Mouse (Mus musculus) forebrain, embryonic 10.5 days (tissue): ENCODE measurements around the gene Ogg1. TPM values are rescaled to one million over a fixed set of nuclear protein-coding genes. Genes with fewer than 3 reads are reported as not detected.

Source experiments
- DNase-seq: peaks from one replicate; pipeline ENCODE4 v3.0.0-alpha.2; 2017; ENCODE audit warnings: low spot score; ENCODE audit errors: extremely low spot score
- H3K27ac ChIP-seq: fragments of 300-500 bp; sonication (generic); 2 replicates; pipeline ENCODE4 v1.5.1; 2016; ENCODE audit warnings: mild to moderate bottlenecking
- H3K27me3 ChIP-seq: fragments of 300-500 bp; sonication (generic); 2 replicates; pipeline ENCODE4 v1.6.1; 2016; ENCODE audit warnings: mild to moderate bottlenecking; ENCODE audit not compliant: poor library complexity, severe bottlenecking
- H3K36me3 ChIP-seq: fragments of 300-500 bp; sonication (generic); replicated peaks from 2 replicates; pipeline ENCODE4 v1.6.1; 2016; ENCODE audit warnings: mild to moderate bottlenecking, moderate library complexity
- H3K4me1 ChIP-seq: fragments of 300-500 bp; sonication (generic); 2 replicates; pipeline ENCODE4 v1.6.1; 2016
- H3K4me3 ChIP-seq: fragments of 300-500 bp; sonication (generic); 2 replicates; pipeline ENCODE4 v1.5.1; 2016; ENCODE audit warnings: mild to moderate bottlenecking, moderate library complexity
- H3K9me3 ChIP-seq: fragments of 300-500 bp; sonication (generic); 2 replicates; pipeline ENCODE4 v1.6.1; 2016; ENCODE audit warnings: mild to moderate bottlenecking, moderate library complexity
- WGBS: fragments of 180-500 bp; shearing (Covaris S2); methylation state at CpG from one replicate; pipeline ENCODE4 v1.1.7; 2016; 5-methylcytosine and 5-hydroxymethylcytosine counted together
- polyA plus RNA-seq: library from polyadenylated mRNA; unstranded; fragments of >200 nt; fragmentation: Nextera tagmentation; extraction: Ambion mirVana; gene quantifications from 2 replicates; pipeline ENCODE4 v1.2.1, GENCODE M21; 2016

Gene Ogg1
- polyA plus RNA-seq, 1 experiment from 2014 or later = 18.8 TPM

- DNase-seq = no peak
- Histone ChIP-seq H3K9me3 (no peaks in the 10 kb centered on the region), H3K27me3 (no peaks in the 10 kb centered on the region), H3K27ac (no peak overlapping the region), H3K4me3 (no peak overlapping the region), H3K36me3 (peaks cover 60% of the 10 kb centered on the region), H3K4me1 (peaks cover 5% of the 10 kb centered on the region)
- 82% methylated on average over 8 of the region's 8 CpGs for WGBS
These were observed 10.3 kb downstream of the Ogg1 start for GRCm38 (mm10) chr6:113336852-113337620.

DNA sequence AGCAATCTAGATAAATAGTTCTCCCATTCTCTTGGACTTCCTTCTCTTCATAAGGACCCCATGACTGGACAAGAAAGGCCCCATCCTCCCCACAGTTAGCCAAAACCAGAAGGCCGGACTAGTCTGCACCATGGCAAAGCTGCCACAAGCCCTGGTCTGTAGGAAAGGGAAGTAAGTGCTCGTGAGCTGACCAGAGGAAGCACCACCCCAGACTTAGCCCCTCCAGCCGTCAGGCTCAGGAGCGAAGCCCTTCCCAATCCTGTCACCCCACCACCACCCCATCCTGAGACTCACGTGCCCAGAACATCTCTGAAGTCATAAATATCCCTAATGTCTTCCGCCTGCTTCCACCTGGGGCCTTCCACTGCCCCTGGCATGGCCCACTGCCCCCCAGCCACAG, 14.8 kb downstream of the Ogg1 start:
- Histone ChIP-seq H3K36me3 (peaks cover 16% of the 10 kb centered on the region), H3K27me3 (0 out of 2 replicates have a peak, but pooled peaks cover 10% of the 10 kb centered on the region), H3K27ac (no peak overlapping the region), H3K4me3 (no peak overlapping the region), H3K4me1 (peaks cover 29% of the 10 kb centered on the region), H3K9me3 (no peaks in the 10 kb centered on the region)
- no peak for DNase-seq
- WGBS = 82% methylated on average over 6 of the region's 6 CpGs

DNA sequence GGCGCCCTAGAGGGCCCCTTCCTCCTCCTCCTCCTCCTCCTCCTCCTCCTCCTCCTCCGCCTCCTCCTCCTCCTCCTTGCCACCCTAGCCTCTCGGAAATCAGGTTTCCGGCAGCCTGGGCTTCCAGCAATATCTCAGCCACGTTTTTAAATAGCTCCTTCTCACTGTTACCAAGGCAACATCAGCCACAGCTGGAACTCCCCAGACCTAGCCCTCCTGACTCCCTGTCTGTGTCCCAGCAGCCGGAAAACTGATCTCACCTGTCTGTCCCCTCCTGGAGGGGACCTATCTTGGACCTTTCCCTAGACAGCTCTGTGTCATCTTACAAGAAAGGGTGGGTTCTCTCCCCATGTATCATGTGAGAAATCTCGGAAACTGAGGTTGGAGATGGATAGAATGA, 15.5 kb downstream of the Ogg1 start:
- no peak overlapping the region for H3K27ac ChIP-seq
- H3K27me3 ChIP-seq = 0 out of 2 replicates have a peak, but pooled peaks cover 10% of the 10 kb centered on the region
- 58% methylated on average over 5 of the region's 7 CpGs for WGBS
- peaks cover 29% of the 10 kb centered on the region for H3K4me1 ChIP-seq
- no peaks in the 10 kb centered on the region for H3K9me3 ChIP-seq
- no peak for DNase-seq
- no peak overlapping the region for H3K4me3 ChIP-seq
- H3K36me3 ChIP-seq = peaks cover 16% of the 10 kb centered on the region

DNA sequence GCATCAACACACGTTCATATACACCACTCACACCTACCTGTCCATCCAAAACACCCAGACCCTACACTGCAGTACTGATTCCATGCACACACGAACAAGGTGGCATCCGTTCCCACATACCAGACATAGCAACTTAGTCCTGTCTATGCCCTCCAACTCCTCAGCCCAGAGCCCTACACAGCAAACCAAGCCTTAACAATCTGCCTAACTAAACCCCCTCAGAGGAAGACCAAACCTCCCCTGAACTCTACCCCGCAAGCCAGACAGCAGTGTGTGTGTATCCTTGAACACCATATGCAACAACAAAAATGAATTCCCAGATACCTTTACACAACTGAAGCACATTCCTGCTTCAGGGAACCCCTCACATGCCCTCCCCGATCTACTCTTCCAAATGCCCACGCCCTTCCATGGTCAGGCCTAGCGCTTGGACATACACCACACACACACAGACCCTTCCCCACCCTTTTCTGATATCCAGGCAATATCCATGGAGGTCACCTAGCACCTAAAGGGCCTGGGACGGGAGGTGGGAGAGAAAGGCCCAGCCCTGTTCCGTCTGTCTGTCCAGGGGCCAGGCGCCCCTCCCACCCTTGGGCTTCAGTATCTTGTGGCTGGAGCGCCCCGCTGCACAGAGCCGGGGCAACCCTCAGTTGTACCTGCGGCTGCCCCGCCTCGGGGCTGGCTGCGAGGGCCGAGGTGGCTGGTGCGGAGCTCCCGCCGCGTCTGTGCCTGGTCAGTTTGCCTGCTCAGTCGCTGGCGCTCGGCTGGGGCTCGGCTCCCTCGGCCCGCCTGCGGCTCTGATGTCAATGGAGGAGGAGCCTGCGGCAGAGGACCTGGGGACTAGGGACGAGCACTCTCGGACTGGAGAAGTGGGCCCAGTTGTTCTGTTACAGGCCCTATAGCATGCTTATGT, 16.7 kb downstream of the Ogg1 start, which contains the start of gene Camk1:
Gene Camk1 (minus strand): TSS at position 808 of the 916 bp plus-strand sequence.
- Histone ChIP-seq H3K27ac (peak within 1 kb of the TSS; percentile 88), H3K4me3 (peak within 1 kb of the TSS; percentile 69), H3K27me3 (0 out of 2 replicates have a peak, but pooled peaks cover 10% of the 10 kb centered on the region), H3K9me3 (no peaks in the 10 kb centered on the region), H3K36me3 (peaks cover 11% of the 10 kb centered on the region; the same call in 1 of the 2 replicates), H3K4me1 (peaks cover 29% of the 10 kb centered on the region)
- 16% methylated on average over 32 of the region's 32 CpGs for WGBS
- DNase-seq = peak; percentile 59

- H3K4me1 ChIP-seq = peaks cover 29% of the 10 kb centered on the region
- no peak overlapping the region; the same call in 1 of the 2 replicates for H3K4me3 ChIP-seq
- 56% methylated on average over 2 of the region's 2 CpGs for WGBS
- H3K27me3 ChIP-seq = 0 out of 2 replicates have a peak, but pooled peaks cover 10% of the 10 kb centered on the region
- peak overlapping the region; percentile 88; the same call in 1 of the 2 replicates for H3K27ac ChIP-seq
- H3K9me3 ChIP-seq = no peaks in the 10 kb centered on the region
- peaks cover 4% of the 10 kb centered on the region; the same call in 1 of the 2 replicates for H3K36me3 ChIP-seq
- DNase-seq = no peak
These were observed 17.5 kb downstream of the Ogg1 start for GRCm38 (mm10) chr6:113344321-113344720.

GRCm38 (mm10) chr6:113346897-113347296, 20.1 kb downstream of the Ogg1 start:
- 85% methylated on average over 4 of the region's 4 CpGs for WGBS
- H3K9me3 ChIP-seq = no peaks in the 10 kb centered on the region
- H3K36me3 ChIP-seq = no peaks in the 10 kb centered on the region
- no peak for DNase-seq
- H3K4me1 ChIP-seq = peaks cover 25% of the 10 kb centered on the region
- 0 out of 2 replicates have a peak, but pooled peaks cover 10% of the 10 kb centered on the region for H3K27me3 ChIP-seq
- no peak overlapping the region for H3K4me3 ChIP-seq
- no peak overlapping the region for H3K27ac ChIP-seq

- Histone ChIP-seq H3K27ac (no peak overlapping the region), H3K9me3 (no peaks in the 10 kb centered on the region), H3K4me1 (no peaks in the 10 kb centered on the region), H3K4me3 (no peak overlapping the region), H3K36me3 (no peaks in the 10 kb centered on the region), H3K27me3 (no peaks in the 10 kb centered on the region)
- DNase-seq = no peak
These were observed 23.8 kb downstream of the Ogg1 start for GRCm38 (mm10) chr6:113350538-113350937.

GRCm38 (mm10) chr6:113351161-113351560, 24.4 kb downstream of the Ogg1 start:
- H3K27me3 ChIP-seq = no peaks in the 10 kb centered on the region
- H3K27ac ChIP-seq = no peak overlapping the region
- no peak for DNase-seq
- H3K9me3 ChIP-seq = no peaks in the 10 kb centered on the region
- WGBS = 86% methylated on average over 1 of the region's 1 CpGs
- H3K4me1 ChIP-seq = no peaks in the 10 kb centered on the region
- H3K36me3 ChIP-seq = no peaks in the 10 kb centered on the region
- H3K4me3 ChIP-seq = no peak overlapping the region

DNA sequence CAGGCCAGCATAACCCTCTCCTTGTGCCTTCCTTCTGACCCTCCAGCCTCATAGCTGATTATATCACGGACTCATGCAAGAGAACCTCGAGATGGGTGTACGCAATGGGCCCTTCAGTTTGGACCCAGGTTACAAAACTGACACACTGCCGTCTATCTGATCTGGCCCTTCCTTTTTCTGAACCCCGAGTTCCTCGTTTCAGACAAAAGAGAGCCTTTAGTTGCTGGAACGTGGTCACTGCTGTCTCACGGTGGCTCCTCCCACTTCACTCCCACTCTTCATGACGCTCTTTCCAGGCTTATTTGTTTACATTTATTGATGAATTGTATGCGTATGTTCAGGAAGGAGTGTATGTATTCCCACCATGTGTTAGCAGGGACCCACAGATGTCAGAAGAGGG, 24.9 kb downstream of the Ogg1 start:
- no peak overlapping the region for H3K4me3 ChIP-seq
- no peaks in the 10 kb centered on the region for H3K36me3 ChIP-seq
- no peaks in the 10 kb centered on the region for H3K9me3 ChIP-seq
- H3K27ac ChIP-seq = no peak overlapping the region
- WGBS = 68% methylated on average over 10 of the region's 10 CpGs
- DNase-seq = no peak
- no peaks in the 10 kb centered on the region for H3K27me3 ChIP-seq
- no peaks in the 10 kb centered on the region for H3K4me1 ChIP-seq

- H3K27ac ChIP-seq = no peak overlapping the region
- no peaks in the 10 kb centered on the region for H3K36me3 ChIP-seq
- no peaks in the 10 kb centered on the region for H3K4me1 ChIP-seq
- H3K4me3 ChIP-seq = no peak overlapping the region
- no peaks in the 10 kb centered on the region for H3K9me3 ChIP-seq
- WGBS = 85% methylated on average over 3 of the region's 3 CpGs
- no peak for DNase-seq
- H3K27me3 ChIP-seq = no peaks in the 10 kb centered on the region
These were observed 26.0 kb downstream of the Ogg1 start for GRCm38 (mm10) chr6:113352820-113353219.

DNA sequence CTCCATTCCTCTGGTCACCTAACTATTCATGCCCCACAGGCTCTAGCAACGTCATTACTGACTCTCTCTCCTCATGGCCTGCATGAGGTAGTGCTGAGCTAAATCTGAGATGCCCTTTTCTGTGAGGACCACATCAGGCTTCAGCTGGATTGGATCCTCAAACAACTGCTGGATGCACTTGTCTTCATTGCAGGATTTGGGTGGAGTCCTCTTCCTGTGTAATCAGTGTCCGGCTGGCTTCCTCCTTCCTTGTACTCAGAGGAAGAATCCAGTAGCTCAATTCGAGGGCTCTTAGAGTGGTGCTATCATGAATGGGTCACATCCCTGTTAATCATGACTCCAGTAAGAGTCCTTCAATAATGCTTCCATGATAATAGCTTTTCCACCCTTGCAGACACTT, 26.9 kb downstream of the Ogg1 start:
- H3K36me3 ChIP-seq = no peaks in the 10 kb centered on the region
- 80% methylated on average over 3 of the region's 3 CpGs for WGBS

GRCm38 (mm10) chr6:113361476-113361875, 34.7 kb downstream of the Ogg1 start:
- Histone ChIP-seq H3K9me3 (no peaks in the 10 kb centered on the region), H3K27me3 (no peaks in the 10 kb centered on the region), H3K4me3 (no peak overlapping the region), H3K4me1 (no peaks in the 10 kb centered on the region), H3K36me3 (peaks cover 6% of the 10 kb centered on the region), H3K27ac (no peak overlapping the region)
- no peak for DNase-seq
- WGBS = 72% methylated on average over 4 of the region's 4 CpGs

More for the DNA sequence above, 26.9 kb downstream of the Ogg1 start:
- H3K4me3 ChIP-seq = no peak overlapping the region
- H3K27me3 ChIP-seq = no peaks in the 10 kb centered on the region
- no peak for DNase-seq
- no peaks in the 10 kb centered on the region for H3K9me3 ChIP-seq
- H3K27ac ChIP-seq = no peak overlapping the region
- H3K4me1 ChIP-seq = no peaks in the 10 kb centered on the region
